Mouse (Mus musculus) forebrain, embryonic 12.5 days (tissue): ENCODE data around the gene Fbxw21. TPM values are rescaled to one million over a fixed set of nuclear protein-coding genes. Genes with fewer than 3 reads are reported as not detected.
"Not testable (repeated sequence)": the region's sequence is repeated elsewhere in the genome, so short reads cannot be mapped to it uniquely, and the experiment has no call there.

Experiments
- ATAC-seq: fragments of 200-750 bp; cut with Nextera tagmentation; 2 replicates; pipeline ENCODE4 v1.8.0; 2017; ENCODE audit warnings: moderate TSS enrichment; ENCODE audit not compliant: low FRiP score
- H3K27ac ChIP-seq: fragments of 300-500 bp; sonication (generic); 2 replicates; pipeline ENCODE4 v1.5.1; 2016; ENCODE audit warnings: mild to moderate bottlenecking
- H3K27me3 ChIP-seq: fragments of 300-500 bp; sonication (generic); 2 replicates; pipeline ENCODE4 v1.6.1; 2016; ENCODE audit warnings: mild to moderate bottlenecking
- H3K36me3 ChIP-seq: fragments of 300-500 bp; sonication (generic); replicated peaks from 2 replicates; pipeline ENCODE4 v1.6.1; 2016; ENCODE audit warnings: mild to moderate bottlenecking
- H3K4me1 ChIP-seq: fragments of 300-500 bp; sonication (generic); 2 replicates; pipeline ENCODE4 v1.6.1; 2016
- H3K4me2 ChIP-seq: fragments of 300-500 bp; sonication (generic); 2 replicates; pipeline ENCODE4 v1.6.1; 2016; ENCODE audit warnings: mild to moderate bottlenecking, moderate library complexity
- H3K4me3 ChIP-seq: fragments of 300-500 bp; sonication (generic); replicated peaks from 2 replicates; pipeline ENCODE4 v1.5.1; 2016; ENCODE audit warnings: mild to moderate bottlenecking
- H3K9ac ChIP-seq: fragments of 300-500 bp; sonication (generic); 2 replicates; pipeline ENCODE4 v1.6.1; 2016; ENCODE audit warnings: mild to moderate bottlenecking
- H3K9me3 ChIP-seq: fragments of 300-500 bp; sonication (generic); 2 replicates; pipeline ENCODE4 v1.6.1; 2016
- WGBS: fragments of 180-500 bp; shearing (Covaris S2); methylation state at CpG from one replicate; pipeline ENCODE4 v1.1.7; 2016; 5-methylcytosine and 5-hydroxymethylcytosine counted together
- polyA plus RNA-seq: library from polyadenylated mRNA; unstranded; fragments of >200 nt; fragmentation: Nextera tagmentation; extraction: Ambion mirVana; gene quantifications from 2 replicates; pipeline ENCODE4 v1.2.1, GENCODE M21; 2016

Gene Fbxw21
- polyA plus RNA-seq: not detected in 2 replicates

GRCm38 (mm10) chr9:109161941-109162340 lies at the start of gene Fbxw21:
TSS of gene Fbxw21 (minus strand) at chr9:109162041.
- WGBS: 70% methylated on average over 3 of the region's 3 CpGs
- no peak within 1 kb of the TSS for H3K27ac ChIP-seq
- H3K36me3 ChIP-seq: no peaks in the 10 kb centered on the region
- no peak within 1 kb of the TSS for H3K4me2 ChIP-seq
- H3K9ac ChIP-seq: no peak within 1 kb of the TSS
- ATAC-seq: no peak
- no peaks in the 10 kb centered on the region for H3K27me3 ChIP-seq
- no peaks in the 10 kb centered on the region for H3K9me3 ChIP-seq
- no peaks in the 10 kb centered on the region for H3K4me1 ChIP-seq
- H3K4me3 ChIP-seq: no peak within 1 kb of the TSS

- H3K9ac ChIP-seq, ATAC-seq, H3K4me2 ChIP-seq, H3K27me3 ChIP-seq, H3K4me3 ChIP-seq, H3K9me3 ChIP-seq, H3K36me3 ChIP-seq, H3K27ac ChIP-seq, H3K4me1 ChIP-seq: not testable (repeated sequence)
- WGBS: 76% methylated on average over 1 of the region's 1 CpGs
Observed at GRCm38 (mm10) chr9:109201347-109201746, 39.5 kb upstream of the Fbxw21 start.

GRCm38 (mm10) chr9:109200349-109200748 lies 38.5 kb upstream of the Fbxw21 start:
- WGBS: 81% methylated on average over 1 of the region's 1 CpGs
- no peak overlapping the region for H3K27ac ChIP-seq
- no peaks in the 10 kb centered on the region for H3K9me3 ChIP-seq
- H3K4me3 ChIP-seq: no peak overlapping the region
- no peak overlapping the region for H3K4me2 ChIP-seq
- no peaks in the 10 kb centered on the region for H3K27me3 ChIP-seq
- H3K9ac ChIP-seq: no peak overlapping the region
- no peaks in the 10 kb centered on the region for H3K4me1 ChIP-seq
- H3K36me3 ChIP-seq: no peaks in the 10 kb centered on the region
- no peak for ATAC-seq

GRCm38 (mm10) chr9:109199353-109199752 lies 37.5 kb upstream of the Fbxw21 start:
- 100% methylated on average over 1 of the region's 1 CpGs for WGBS
- no peak overlapping the region for H3K27ac ChIP-seq
- H3K27me3 ChIP-seq: no peaks in the 10 kb centered on the region
- H3K4me2 ChIP-seq: no peak overlapping the region
- no peak overlapping the region for H3K9ac ChIP-seq
- no peaks in the 10 kb centered on the region for H3K4me1 ChIP-seq
- H3K36me3 ChIP-seq: no peaks in the 10 kb centered on the region
- H3K9me3 ChIP-seq: no peaks in the 10 kb centered on the region
- ATAC-seq: no peak
- H3K4me3 ChIP-seq: no peak overlapping the region

GRCm38 (mm10) chr9:109195875-109196274 lies 34.0 kb upstream of the Fbxw21 start, which contains the start of gene Fbxw13:
TSS of gene Fbxw13 (minus strand) at chr9:109195975.
- H3K36me3 ChIP-seq, H3K9ac ChIP-seq, H3K9me3 ChIP-seq, ATAC-seq, H3K27ac ChIP-seq, H3K4me2 ChIP-seq, H3K4me1 ChIP-seq, H3K4me3 ChIP-seq, H3K27me3 ChIP-seq: not testable (repeated sequence)
- WGBS: 76% methylated on average over 3 of the region's 3 CpGs

GRCm38 (mm10) chr9:109177208-109177607 lies 15.4 kb upstream of the Fbxw21 start:
- no peak overlapping the region for H3K4me2 ChIP-seq
- no peaks in the 10 kb centered on the region for H3K36me3 ChIP-seq
- ATAC-seq: no peak
- H3K27me3 ChIP-seq: no peaks in the 10 kb centered on the region
- no peak overlapping the region for H3K27ac ChIP-seq
- H3K9ac ChIP-seq: no peak overlapping the region
- H3K9me3 ChIP-seq: no peaks in the 10 kb centered on the region
- H3K4me1 ChIP-seq: no peaks in the 10 kb centered on the region
- no peak overlapping the region for H3K4me3 ChIP-seq
- 88% methylated on average over 1 of the region's 1 CpGs for WGBS

- WGBS: 80% methylated on average over 1 of the region's 1 CpGs
- H3K4me1 ChIP-seq: no peaks in the 10 kb centered on the region
- ATAC-seq: no peak
- H3K36me3 ChIP-seq: no peaks in the 10 kb centered on the region
- H3K9ac ChIP-seq: no peak overlapping the region
- H3K4me2 ChIP-seq: no peak overlapping the region
- no peaks in the 10 kb centered on the region for H3K27me3 ChIP-seq
- no peaks in the 10 kb centered on the region for H3K9me3 ChIP-seq
- no peak overlapping the region for H3K4me3 ChIP-seq
- no peak overlapping the region for H3K27ac ChIP-seq
Observed at GRCm38 (mm10) chr9:109176301-109176700, 14.5 kb upstream of the Fbxw21 start.

GRCm38 (mm10) chr9:109167316-109167715 lies 5.5 kb upstream of the Fbxw21 start:
- H3K27ac ChIP-seq: no peak overlapping the region
- H3K9ac ChIP-seq: no peak overlapping the region

GRCm38 (mm10) chr9:109140414-109140813 lies 21.4 kb downstream of the Fbxw21 start:
- H3K27ac ChIP-seq, H3K4me3 ChIP-seq, H3K9ac ChIP-seq, H3K4me1 ChIP-seq, H3K4me2 ChIP-seq, H3K9me3 ChIP-seq, H3K36me3 ChIP-seq, ATAC-seq, H3K27me3 ChIP-seq: not testable (repeated sequence)
- 69% methylated on average over 4 of the region's 4 CpGs for WGBS

More at GRCm38 (mm10) chr9:109167316-109167715, 5.5 kb upstream of the Fbxw21 start:
- ATAC-seq: no peak
- no peaks in the 10 kb centered on the region for H3K36me3 ChIP-seq
- H3K9me3 ChIP-seq: peaks cover 4% of the 10 kb centered on the region; the same call in 1 of the 2 replicates
- H3K4me2 ChIP-seq: no peak overlapping the region
- H3K4me1 ChIP-seq: no peaks in the 10 kb centered on the region
- H3K4me3 ChIP-seq: no peak overlapping the region
- no peaks in the 10 kb centered on the region for H3K27me3 ChIP-seq

GRCm38 (mm10) chr9:109130076-109130475 lies 31.8 kb downstream of the Fbxw21 start:
- H3K4me1 ChIP-seq: no peaks in the 10 kb centered on the region
- no peaks in the 10 kb centered on the region for H3K36me3 ChIP-seq
- no peak overlapping the region for H3K9ac ChIP-seq
- H3K27me3 ChIP-seq: no peaks in the 10 kb centered on the region
- no peak overlapping the region for H3K4me3 ChIP-seq
- no peak overlapping the region for H3K27ac ChIP-seq
- 88% methylated on average over 5 of the region's 5 CpGs for WGBS
- H3K4me2 ChIP-seq: no peak overlapping the region
- H3K9me3 ChIP-seq: no peaks in the 10 kb centered on the region
- no peak for ATAC-seq

GRCm38 (mm10) chr9:109128211-109128610 lies 33.6 kb downstream of the Fbxw21 start:
- no peaks in the 10 kb centered on the region for H3K9me3 ChIP-seq
- no peak overlapping the region for H3K4me2 ChIP-seq
- ATAC-seq: no peak
- no peaks in the 10 kb centered on the region for H3K4me1 ChIP-seq
- no peak overlapping the region for H3K9ac ChIP-seq
- H3K27ac ChIP-seq: no peak overlapping the region
- no peaks in the 10 kb centered on the region for H3K27me3 ChIP-seq
- no peak overlapping the region for H3K4me3 ChIP-seq
- 55% methylated on average over 3 of the region's 3 CpGs for WGBS
- no peaks in the 10 kb centered on the region for H3K36me3 ChIP-seq

- H3K4me3 ChIP-seq: no peak overlapping the region
- no peak overlapping the region for H3K9ac ChIP-seq
- H3K27ac ChIP-seq: no peak overlapping the region
- ATAC-seq: no peak
- H3K27me3 ChIP-seq: no peaks in the 10 kb centered on the region
- H3K9me3 ChIP-seq: no peaks in the 10 kb centered on the region
- no peak overlapping the region for H3K4me2 ChIP-seq
- H3K36me3 ChIP-seq: no peaks in the 10 kb centered on the region
- 87% methylated on average over 4 of the region's 4 CpGs for WGBS
- no peaks in the 10 kb centered on the region for H3K4me1 ChIP-seq
Observed at GRCm38 (mm10) chr9:109127076-109127475, 34.8 kb downstream of the Fbxw21 start.

GRCm38 (mm10) chr9:109125481-109125880 lies 36.4 kb downstream of the Fbxw21 start:
- H3K27ac ChIP-seq: no peak overlapping the region
- ATAC-seq: no peak
- H3K36me3 ChIP-seq: 0 out of 2 replicates have a peak, but pooled peaks cover 3% of the 10 kb centered on the region
- H3K4me2 ChIP-seq: no peak overlapping the region
- WGBS: 72% methylated on average over 3 of the region's 3 CpGs
- H3K4me1 ChIP-seq: no peaks in the 10 kb centered on the region
- H3K9me3 ChIP-seq: no peaks in the 10 kb centered on the region
- H3K27me3 ChIP-seq: no peaks in the 10 kb centered on the region
- no peak overlapping the region for H3K9ac ChIP-seq
- no peak overlapping the region for H3K4me3 ChIP-seq
